Mouse (Mus musculus): ENCODE results near the gene Dab1.

- TF ChIP-seq CTCF (IDR thresholded peaks at IDR 0.05; ENCODE audit: extremely low read depth, insufficient read depth, insufficient read length, insufficient replicate concordance) (no peak), POLR2A (IDR thresholded peaks at IDR 0.05; ENCODE audit: low read depth, low read length) (no peak)
Observed at GRCm38 (mm10) chr4:104153637-104154036, 534.5 kb downstream of the Dab1 start.

All from spleen, adult 2 months (tissue).